Mouse (Mus musculus) kidney, postnatal 14 days (tissue): ENCODE measurements around the gene Cyb561d2.

Experiments used
- DNase-seq: peaks from one replicate; pipeline ENCODE4 v3.0.0; 2022; ENCODE audit warnings: mixed read lengths

The Cyb561d2 gene

DNA sequence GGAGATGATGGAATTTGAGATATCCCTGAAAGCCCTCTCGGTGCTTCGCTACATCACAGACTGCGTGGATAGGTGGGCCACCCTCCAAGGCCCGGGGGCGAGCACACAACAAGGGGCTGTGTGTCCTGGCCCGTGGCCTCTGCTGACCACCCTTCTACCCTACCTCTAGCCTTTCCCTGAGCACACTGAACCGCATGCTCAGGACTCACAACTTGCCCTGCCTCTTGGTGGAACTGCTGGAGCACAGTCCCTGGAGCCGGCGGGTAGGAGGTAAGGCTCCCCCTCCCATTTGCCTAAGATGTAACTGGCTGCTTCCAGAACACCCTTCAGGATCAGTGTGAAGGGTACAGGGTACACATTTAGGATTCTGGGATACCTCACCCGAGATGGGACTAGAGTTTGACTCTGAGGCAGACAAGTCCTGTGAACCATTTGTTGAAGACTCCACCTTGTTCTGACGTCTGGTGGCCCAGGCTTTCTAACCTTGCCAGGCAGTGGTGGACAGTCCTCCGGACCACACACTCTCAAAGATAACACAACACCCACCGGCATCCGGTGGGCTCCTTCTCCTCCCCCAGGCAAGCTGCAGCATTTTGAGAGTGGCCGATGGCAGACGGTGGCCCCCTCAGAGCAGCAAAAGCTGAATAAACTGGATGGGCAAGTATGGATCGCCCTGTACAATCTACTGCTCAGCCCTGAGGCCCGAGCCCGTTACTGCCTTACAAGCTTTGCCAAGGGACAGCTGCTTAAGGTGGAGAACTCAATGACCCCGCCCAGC lies 7.5 kb upstream of the Cyb561d2 start:
- no peak for DNase-seq

DNA sequence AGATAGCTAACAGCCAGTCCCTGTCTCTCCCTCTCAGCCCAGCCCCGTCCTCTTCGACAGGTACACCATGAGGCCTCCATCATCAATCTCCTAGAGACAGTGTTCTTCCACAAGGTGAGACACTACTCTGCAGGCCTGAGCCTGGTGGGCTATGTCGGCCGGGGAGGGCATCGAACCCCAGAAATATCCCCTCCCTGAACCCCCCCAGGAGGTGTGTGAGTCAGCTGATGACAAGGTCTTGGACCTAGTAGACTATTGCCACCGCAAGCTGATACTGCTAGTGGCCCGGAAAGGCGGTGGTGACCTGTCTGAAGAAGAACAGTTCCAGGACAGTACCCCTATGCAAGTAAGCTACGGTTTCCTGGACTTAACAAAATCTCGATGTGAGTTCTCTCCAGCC lies 6.8 kb upstream of the Cyb561d2 start:
- no peak for DNase-seq

DNA sequence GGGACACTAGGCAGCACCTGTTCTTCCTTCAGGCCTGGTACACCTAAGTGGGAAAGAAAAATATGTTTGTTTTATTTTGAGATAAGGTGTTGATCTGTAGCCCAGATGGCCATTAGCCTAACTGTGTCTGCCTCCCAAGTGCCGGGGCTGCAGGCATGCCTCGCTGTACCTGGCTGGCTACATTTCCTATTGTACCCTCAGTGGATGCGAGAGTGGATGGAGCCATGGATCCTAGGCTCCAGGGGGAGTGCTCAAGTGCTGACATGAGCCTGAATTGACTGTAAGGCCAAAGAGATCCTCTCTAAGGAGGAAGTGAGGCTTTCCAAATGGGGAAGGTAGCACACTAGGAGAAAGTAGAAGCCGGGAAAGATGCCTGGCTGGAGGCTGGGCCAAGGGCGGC lies 6.0 kb upstream of the Cyb561d2 start:
- no peak for DNase-seq

DNA sequence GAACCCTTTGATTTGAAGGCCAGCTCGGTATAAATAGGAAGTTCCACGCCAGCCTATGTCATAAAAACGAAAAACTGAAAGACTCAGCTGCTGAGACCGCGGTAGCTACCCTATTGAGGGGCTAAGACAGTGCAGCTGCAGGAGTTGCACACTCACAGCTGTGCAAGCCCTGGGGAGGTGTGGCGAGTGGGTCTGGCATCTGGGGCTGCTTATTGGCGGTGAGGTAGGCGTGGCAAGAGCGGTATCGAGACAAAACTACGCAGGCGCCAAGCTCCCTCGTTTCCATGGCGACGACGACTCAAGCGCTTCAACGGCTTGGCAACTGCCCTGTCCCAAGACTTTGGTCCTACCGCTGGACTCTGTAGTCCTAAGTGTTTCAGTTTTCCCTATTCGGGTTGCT lies 5.0 kb upstream of the Cyb561d2 start, which contains the start of gene Zmynd10:
Gene Zmynd10 (plus strand): TSS at position 273 of the 400 bp plus-strand sequence.
- DNase-seq: peak; percentile 96

DNA sequence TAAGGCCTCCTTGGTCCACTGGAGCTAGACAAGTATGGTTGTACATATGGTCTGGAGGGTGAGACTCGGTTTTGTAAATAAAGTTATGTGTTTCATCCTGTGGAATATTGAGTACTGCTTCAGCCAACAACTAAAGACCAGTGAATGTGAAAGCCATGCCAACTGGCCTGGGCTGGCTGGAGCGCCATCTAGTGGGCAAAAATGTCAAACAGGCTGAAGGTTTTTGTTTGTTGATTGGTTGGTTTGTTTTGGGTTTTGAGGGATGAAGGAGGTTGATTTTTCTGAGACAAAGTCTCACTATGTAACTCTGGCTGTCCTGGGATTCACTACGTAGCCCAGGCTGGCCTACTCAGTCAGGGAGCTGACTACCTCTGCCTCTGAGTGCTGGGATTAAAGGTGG lies 3.6 kb upstream of the Cyb561d2 start:
- DNase-seq: peak; percentile 83

DNA sequence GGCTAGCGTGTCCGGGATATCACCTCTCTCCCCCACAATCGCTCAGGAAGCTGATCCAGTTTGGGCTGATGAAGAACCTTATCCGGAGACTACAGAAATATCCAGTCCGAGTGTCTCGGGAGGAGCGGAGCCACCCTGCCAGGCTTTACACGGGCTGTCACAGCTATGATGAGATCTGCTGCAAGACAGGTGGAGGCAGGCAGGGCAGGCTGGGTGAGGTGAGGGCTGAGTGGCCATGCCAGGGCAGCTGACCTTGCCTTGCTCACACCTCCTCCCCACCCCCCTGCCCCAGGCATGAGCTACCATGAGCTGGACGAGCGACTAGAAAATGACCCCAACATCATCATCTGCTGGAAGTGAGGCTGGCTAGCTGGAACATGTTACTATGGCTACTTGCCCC lies 3.2 kb upstream of the Cyb561d2 start:
- DNase-seq: no peak

DNA sequence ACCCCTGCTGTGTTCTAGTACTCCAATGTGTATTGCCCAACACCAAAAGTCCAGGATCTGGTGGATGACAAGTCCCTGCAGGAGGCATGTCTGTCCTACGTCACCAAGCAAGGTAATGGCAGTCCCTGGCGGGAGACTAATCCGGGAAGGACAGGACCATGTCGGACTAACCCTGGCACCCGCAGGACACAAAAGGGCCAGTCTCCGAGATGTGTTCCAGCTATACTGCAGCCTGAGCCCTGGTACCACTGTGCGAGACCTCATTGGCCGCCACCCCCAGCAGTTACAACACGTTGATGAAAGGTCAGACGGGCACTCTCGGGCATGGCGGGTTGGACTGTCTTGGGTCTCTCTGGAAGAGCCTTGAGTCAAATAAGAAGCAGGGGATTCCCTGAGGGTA lies 2.7 kb upstream of the Cyb561d2 start:
- no peak for DNase-seq

DNA sequence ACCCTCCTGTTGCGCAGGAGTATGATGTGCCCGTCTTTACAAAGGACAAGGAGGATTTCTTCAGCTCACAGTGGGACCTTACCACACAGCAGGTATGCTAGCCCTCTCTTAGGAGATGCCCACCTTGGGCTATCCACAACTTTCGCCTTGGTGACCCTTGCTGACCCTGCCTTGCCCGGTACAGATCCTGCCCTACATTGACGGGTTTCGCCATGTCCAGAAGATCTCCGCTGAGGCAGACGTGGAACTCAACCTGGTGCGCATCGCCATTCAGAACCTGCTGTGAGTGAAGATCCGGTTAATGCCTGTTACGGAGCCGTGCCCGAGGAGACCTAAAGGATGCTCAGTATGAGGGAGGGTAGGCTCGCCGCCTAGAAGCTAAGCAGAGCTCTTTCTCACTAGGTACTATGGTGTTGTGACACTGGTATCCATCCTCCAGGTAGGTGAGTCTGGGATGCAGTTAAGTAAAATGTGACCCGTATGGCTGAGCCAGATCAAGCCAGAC lies 2.3 kb upstream of the Cyb561d2 start:
- DNase-seq: no peak

DNA sequence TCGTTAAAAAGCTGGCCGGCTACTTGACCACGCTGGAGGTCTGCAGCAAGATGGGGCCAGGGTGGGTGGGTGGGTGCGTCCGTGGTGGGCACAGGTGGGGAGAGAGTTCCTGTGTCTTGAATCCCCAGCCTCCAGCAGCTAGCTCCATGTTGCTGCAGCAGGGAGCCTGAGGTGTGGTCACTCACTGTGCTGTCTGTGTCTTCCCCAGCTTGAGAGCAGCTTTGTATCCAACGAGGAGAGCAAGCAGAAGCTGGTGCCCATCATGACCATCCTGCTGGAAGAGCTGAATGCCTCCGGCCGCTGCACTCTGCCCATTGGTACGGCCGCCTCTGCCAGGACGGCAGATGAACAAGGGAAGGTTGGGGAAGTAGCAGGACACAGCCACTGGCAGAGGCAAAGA lies 1.3 kb upstream of the Cyb561d2 start:
- no peak for DNase-seq

DNA sequence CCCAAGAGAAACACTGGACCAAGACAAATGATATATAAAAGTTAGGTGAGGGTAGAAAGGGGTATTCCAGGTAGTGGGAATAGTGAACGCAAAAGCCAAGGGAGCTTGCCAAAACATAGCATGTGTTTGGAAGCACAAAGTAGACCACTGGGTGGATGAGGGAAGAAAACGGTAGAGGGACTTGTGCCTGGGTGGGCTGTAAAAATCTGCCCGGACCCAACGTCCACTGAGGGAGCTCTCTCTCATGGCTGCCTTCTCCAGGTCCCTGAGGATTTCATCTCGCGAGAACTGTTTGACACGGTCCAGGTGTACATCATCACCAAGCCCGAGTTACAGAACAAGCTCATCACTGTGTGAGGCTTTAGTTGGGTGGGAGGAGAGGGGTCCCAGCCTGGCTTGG lies 728 bp upstream of the Cyb561d2 start:
- DNase-seq: no peak

DNA sequence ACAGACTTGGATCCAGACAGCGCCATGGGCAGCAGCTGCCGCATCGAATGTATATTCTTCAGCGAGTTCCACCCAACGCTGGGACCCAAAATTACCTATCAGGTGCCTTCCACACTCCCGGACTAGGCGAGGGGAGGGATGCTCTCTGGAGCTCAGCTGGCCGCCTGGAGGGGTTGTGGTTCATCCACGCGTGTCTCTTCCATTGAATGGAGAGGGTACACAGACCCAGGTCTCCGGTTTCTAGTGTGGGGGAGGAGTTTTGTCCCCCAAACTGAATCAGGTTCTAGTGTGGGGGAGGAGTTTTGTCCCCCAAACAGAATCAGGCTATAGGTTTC lies 326 bp upstream of the Cyb561d2 start:
- DNase-seq: no peak

DNA sequence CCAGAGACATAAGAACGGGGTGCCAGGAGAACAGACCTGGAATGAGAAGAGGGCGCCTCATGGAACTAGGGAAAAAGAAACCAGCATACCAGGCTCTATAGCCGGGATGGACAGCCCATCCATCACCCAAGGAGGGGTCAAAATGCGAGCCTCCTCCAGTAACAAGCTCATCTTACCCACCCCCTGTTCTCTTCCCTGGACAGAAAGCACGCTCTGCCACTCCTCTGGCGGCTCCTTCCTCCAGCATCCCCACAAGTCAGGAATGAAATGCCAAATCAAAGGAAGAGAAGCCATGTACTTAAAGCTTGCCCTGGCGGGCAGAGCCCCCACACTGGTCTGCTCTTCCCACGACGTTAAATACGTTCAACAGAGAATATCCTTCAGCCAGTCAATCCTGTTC lies 988 bp downstream of the Cyb561d2 start:
- no peak for DNase-seq

DNA sequence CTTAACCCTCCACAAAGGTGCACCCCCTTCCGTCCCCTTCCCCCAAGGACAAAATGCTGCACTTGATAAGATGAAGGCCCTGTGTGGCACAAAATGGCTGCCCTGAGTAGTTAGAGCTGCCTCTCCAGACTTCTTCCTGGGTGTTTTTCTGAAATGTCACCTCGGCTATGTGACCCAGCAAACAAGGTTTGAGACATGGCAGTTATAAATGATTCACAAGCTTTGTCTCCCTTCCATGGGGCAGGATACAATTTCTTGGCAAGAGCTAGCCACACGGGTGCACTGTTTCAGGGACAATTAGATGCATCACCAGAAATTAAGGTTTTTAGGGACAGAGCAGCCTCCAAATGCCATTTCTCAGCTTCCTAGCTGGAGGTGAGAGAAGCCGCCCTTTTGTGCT lies 1.6 kb downstream of the Cyb561d2 start:
- no peak for DNase-seq

DNA sequence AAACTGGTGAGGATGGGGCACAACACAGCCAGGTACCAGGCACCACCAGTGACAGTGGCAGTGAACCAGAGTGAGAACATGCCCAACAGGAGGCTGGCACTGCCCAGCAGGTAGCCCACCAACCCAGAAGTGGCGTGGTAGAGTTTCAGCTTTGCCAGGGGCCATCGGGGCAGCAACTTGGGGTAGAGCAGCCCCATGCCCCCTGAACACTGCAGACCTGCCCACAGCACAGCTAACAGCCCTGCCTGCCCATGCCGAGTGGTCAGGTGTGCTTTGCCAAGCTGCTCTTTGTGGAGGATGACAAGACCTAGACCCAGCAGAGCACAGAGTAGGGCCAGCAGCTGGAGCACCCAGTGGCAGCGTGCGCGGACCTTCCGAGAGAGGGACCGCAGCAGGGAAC lies 2.1 kb downstream of the Cyb561d2 start:
- DNase-seq: no peak

DNA sequence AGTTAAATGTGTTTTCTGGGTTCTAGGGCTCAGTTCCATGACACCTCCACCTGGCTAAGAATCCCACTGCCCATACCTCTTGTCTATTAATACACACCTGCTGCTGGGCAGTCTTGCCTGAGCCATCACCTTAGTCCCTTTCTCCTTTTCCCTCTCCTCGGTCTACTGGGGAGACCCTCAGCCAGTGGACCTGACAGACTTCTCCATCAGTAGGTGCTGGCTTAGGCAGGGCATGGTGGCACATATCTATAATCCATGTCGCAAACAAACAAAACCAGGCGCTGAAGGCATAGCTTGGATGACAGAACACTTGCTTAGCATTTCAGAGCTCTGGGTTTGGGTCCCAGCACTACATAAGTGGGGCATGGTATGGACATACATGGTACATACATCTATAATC lies 3.3 kb downstream of the Cyb561d2 start:
- DNase-seq: no peak

DNA sequence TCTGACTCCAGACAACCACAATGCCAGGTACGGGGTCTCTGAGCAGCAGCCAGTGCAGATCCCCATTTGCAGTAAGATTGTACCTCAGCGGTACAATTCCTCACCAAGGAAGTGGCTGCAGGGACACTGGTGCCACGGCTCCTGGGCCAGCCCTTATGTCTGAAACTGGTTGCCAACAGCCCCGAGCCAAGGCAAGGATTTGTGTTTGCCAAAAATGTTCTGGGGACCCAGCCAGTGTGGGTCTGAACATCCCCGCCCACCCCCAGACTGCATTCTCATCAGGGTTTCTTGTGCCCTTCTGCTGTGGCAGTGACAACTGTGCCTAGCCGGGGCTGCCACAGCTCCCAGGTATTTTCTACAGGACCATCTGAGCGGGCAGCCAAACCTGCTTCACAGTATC lies 3.8 kb downstream of the Cyb561d2 start:
- no peak for DNase-seq

DNA sequence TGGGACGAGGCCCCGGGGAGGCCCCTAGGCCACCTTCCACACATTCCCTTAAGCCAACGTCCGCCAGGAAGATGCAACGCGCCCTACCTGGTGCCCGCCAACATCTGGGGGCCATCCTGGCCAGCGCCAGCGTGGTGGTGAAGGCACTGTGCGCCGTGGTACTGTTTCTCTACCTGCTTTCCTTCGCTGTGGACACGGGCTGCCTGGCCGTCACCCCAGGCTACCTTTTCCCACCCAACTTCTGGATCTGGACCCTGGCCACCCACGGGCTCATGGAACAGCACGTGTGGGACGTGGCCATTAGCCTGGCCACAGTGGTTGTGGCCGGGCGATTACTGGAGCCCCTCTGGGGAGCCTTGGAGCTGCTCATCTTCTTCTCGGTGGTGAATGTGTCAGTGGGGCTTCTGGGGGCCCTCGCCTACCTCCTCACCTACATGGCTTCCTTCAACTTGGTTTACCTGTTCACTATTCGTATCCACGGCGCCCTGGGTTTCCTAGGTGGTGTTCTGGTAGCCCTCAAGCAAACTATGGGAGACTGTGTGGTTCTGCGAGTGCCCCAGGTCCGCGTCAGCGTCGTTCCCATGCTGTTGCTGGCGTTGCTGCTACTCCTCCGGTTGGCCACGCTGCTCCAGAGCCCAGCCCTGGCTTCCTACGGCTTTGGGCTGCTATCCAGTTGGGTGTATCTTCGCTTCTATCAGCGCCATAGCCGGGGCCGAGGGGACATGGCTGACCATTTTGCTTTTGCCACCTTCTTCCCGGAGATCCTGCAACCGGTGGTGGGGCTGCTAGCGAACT lies 7.4 kb downstream of the Cyb561d2 start:
- no peak for DNase-seq

DNA sequence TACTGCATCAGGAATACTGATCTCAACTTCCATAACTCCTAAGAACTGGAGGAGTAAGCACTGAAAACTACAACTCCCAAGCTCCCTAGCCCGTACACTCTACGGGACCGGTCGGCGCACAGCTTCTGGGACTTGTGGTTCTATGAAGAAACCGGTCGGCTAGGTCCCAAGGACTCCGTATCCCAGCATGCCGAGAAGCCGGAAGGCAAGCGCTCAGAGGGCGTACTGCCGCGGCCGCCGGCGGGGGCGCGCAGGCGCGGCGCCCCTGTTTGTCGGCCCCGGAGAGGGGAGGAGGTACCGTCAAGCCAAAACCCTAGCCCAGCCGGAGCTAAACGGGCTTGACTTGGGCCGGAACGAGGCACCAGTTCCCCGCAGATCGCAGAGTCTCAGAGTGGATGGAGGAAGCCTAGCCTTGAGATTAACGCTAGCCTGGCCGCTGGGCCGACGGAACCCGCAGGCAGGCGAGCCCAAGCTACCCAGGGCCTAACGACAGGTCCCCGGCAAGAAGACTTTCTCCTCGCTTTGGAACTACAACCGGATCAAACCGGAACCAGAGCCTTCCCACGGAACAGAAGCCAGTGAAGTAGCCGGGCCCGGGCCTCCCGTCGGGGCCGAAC lies 8.1 kb downstream of the Cyb561d2 start, which contains the start of gene Tmem115:
Gene Tmem115 (plus strand): TSS at position 155 of the 617 bp plus-strand sequence.
- peak; percentile 97 for DNase-seq

DNA sequence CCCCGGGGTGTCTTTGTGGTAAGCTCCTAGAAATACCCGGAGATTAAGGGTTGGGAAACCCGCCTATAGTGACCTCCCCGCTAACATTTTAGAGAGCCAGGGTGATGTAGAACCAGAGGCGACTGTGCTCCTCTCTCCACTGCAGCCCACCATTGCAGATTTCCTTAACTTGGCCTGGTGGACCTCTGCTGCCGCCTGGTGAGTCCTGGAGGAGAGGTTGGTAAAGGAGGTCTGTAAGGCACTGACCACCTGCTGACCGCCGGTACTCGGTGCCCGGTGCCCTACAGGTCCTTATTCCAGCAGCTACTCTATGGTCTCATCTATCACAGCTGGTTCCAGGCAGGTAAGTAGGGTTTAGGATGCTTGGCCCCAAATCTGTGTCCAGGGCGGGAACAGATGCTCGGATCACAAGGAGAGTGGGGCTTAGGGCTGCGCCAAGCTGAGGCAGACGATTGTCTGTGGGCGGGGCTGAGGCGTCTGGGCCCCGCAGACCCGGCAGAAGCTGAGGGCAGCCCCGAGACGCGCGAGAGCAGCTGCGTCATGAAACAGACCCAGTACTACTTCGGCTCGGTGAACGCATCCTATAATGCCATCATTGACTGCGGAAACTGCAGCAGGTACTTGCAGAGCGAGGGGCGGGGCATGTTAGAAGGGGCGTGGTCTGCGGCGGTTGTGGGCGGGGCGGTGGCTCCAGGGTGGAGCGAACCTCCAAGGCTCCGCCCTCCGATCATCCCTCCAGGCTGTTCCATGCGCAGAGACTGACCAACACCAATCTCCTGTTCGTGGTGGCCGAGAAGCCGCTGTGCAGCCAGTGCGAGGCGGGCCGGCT lies 15.6 kb downstream of the Cyb561d2 start:
- DNase-seq: peak; percentile 87

DNA sequence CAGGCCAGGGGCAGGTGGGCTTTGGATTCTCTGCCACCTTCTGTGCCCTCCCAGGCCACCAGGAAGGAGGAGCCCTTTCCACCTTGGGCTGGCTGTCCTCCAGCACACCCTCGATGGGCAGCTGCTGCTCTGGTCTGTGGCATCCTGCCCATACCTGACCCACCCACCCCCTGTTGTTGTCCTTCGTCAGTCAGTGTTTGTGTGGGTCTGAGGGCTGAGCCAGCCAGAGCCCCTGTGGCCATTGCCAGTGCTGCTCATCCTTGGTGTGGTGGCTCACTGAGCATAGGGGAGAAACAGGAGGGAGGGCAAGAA lies 19.6 kb downstream of the Cyb561d2 start:
- DNase-seq: no peak

DNA sequence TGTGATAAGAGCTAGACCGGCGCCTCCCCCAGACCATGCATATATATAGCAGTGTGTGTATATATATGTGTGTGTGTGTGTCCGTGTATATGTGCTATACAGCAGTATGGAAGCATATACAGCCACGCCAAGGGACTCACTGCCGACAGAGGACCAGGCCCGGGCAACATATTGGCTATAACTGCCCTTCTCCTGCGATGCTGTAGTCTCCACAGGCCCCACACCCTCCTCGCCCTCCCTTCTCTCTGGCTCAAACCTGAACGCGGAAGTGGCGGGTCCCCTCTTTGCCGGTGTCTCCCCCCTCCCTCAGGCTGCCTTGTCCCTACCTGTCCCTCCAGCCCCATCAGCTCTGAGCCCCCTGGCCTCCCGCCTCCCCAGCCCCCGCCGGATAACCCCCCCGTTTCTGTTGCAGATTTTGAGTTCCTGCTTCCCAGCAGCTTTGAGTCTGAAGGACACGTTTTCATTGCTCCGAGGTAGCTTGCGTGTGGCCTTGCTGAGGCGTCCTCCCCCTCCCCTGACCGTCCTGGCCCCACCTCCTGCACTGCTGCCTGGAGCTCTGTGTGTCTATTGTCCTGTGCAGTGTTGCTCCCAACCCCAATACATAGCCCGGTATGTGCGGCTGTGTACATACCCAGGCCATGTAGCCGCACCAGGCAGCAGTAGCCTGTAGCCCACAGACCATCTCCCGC lies 20.1 kb downstream of the Cyb561d2 start:
- no peak for DNase-seq

DNA sequence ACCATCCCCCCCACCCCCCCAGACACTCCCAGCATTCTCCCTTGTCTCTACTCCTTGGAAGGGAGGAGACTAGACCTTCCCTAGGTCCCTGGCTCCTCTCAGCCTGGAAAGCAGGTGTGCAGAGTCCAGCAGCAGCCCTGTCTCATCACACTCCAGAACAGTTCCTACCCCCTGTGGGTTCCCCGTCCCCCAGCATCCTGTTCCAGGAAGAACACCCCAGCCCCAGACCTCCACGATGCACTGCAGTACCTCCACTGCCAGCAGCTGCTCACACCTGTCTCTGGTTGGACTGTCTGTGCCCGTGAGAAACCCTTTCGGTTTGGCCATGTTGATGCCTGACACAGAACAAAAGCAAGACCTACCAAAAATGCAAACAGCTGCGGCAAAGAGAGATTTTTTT lies 20.8 kb downstream of the Cyb561d2 start:
- DNase-seq: no peak
